Mouse (Mus musculus): ENCODE results near the gene Large1.

- TF ChIP-seq CTCF (IDR thresholded peaks at IDR 0.05; ENCODE audit: low read depth, low read length), result no peak
- no peak for TF ChIP-seq GATA2 (IDR thresholded peaks at IDR 0.05; ENCODE audit: borderline replicate concordance, low read depth, low read length)
- TF ChIP-seq TAL1 (conservative IDR thresholded peaks at IDR 0.05; ENCODE audit: low read depth, low read length), result no peak
Measured at GRCm38 (mm10) chr8:73276015-73276414, 77.3 kb downstream of the Large1 start.
